Mouse (Mus musculus) myocyte (in vitro differentiated cells): ENCODE data around the gene Dnajc3.

Source experiments
- CEBPB ChIP-seq: IDR thresholded peaks from 2 replicates; pipeline ENCODE4 v1.6.1; 2011; ENCODE audit warnings: mild to moderate bottlenecking, moderate library complexity; ENCODE audit not compliant: poor library complexity, insufficient read depth, severe bottlenecking
- E2F4 ChIP-seq: IDR thresholded peaks from one replicate; pipeline ENCODE4 v1.6.1; 2011; ENCODE audit warnings: mild to moderate bottlenecking, control low read depth, moderate library complexity; ENCODE audit not compliant: insufficient read depth
- MAX ChIP-seq: IDR thresholded peaks from one replicate; pipeline ENCODE4 v1.6.1; 2011; ENCODE audit warnings: low read depth, mild to moderate bottlenecking, control low read depth
- MYOD1 ChIP-seq, 3 experiments: IDR thresholded peaks; one replicate each; pipeline ENCODE4 v1.6.1; 2011; ENCODE audit warnings: control low read depth in 2 of 3, low read depth in 2 of 3, mild to moderate bottlenecking in 2 of 3, moderate library complexity in 1 of 3; ENCODE audit not compliant: insufficient read length in 2 of 3, control insufficient read depth in 1 of 3
- POLR2A ChIP-seq: IDR thresholded peaks from one replicate; pipeline ENCODE4 v1.6.1; 2011; ENCODE audit warnings: low read depth, mild to moderate bottlenecking, control low read depth, moderate library complexity; ENCODE audit not compliant: insufficient read length
- POLR2AphosphoS2 ChIP-seq: IDR thresholded peaks from one replicate; pipeline ENCODE4 v1.6.1; 2011; ENCODE audit warnings: low read depth, control low read depth; ENCODE audit not compliant: insufficient read length
- SRF ChIP-seq: IDR thresholded peaks from one replicate; pipeline ENCODE4 v1.6.1; 2011; ENCODE audit warnings: low read depth; ENCODE audit not compliant: control insufficient read depth, insufficient read length
- TCF3 ChIP-seq: IDR thresholded peaks from one replicate; pipeline ENCODE4 v1.6.1; 2011; ENCODE audit warnings: low read depth, control low read depth; ENCODE audit not compliant: insufficient read length
- USF1 ChIP-seq: IDR thresholded peaks from one replicate; pipeline ENCODE4 v1.6.1; 2011; ENCODE audit warnings: low read depth, mild to moderate bottlenecking, control low read depth, moderate library complexity

GRCm38 (mm10) chr14:118936952-118937351, 824 bp upstream of the Dnajc3 start:
- TF ChIP-seq POLR2A (no peak), POLR2AphosphoS2 (no peak), CEBPB (no peak), USF1 (no peak), TCF3 (no peak), SRF (no peak), MAX (no peak), E2F4 (no peak), MYOD1 (IDR thresholded peaks at IDR 0.05; ENCODE audit: control insufficient read depth in 1 of 3, insufficient read length in 2 of 3, low read depth in 2 of 3) (no peak)
